Mouse (Mus musculus) telencephalon, adult 2 months (tissue): ENCODE results near the gene Syk.

Experiments
- DNase-seq: peaks from one replicate; pipeline ENCODE4 v3.0.0-alpha.2; 2011; ENCODE audit warnings: low read depth, low spot score

Gene Syk

DNA sequence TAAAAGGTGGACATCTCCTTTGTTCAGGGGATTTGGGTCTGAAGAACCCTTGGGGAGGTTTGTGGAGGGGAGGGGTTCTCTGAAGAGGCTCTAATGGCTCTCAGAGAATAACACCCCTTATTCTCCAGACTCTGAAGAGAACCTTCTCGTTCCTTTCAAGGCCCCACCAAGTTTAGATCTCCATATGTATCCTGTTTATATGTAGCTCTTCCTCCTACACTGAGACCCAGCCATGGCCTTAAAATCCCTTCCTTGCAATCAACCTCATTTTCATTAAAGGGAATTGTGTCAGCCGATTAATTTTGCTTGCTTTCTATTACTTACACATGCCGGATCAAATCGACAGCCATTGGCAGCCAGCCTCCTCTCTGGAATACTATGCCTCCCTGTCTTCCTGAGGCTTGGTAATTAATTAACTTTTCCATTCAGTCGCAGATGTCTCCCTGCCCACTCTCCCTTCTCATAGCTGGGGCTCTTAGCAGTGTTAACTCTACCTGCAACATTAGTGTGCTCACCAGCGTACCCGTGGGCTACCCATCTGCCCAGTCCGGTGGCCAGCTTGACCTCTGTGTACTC is 13.7 kb upstream of the Syk start:
- DNase-seq: no peak

DNA sequence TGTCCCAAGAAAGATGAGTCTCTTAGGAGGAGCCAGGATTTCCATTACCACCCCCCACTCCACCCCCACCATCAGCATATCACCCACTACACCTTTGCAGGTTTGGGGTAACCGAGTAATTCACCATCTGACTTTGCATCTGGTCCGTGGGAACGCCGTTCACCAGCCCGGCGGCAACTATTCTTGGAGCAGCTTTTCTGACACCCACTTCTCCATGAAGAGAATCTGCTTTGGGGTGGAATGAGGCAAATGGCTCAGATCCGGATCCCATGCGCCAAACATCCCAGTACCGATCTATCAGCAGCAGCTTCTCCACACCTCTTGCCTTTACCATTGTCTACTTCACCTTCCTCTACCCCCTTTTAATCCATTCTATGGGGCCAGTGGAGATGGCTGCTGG is 12.7 kb upstream of the Syk start:
- peak; percentile 84 for DNase-seq

DNA sequence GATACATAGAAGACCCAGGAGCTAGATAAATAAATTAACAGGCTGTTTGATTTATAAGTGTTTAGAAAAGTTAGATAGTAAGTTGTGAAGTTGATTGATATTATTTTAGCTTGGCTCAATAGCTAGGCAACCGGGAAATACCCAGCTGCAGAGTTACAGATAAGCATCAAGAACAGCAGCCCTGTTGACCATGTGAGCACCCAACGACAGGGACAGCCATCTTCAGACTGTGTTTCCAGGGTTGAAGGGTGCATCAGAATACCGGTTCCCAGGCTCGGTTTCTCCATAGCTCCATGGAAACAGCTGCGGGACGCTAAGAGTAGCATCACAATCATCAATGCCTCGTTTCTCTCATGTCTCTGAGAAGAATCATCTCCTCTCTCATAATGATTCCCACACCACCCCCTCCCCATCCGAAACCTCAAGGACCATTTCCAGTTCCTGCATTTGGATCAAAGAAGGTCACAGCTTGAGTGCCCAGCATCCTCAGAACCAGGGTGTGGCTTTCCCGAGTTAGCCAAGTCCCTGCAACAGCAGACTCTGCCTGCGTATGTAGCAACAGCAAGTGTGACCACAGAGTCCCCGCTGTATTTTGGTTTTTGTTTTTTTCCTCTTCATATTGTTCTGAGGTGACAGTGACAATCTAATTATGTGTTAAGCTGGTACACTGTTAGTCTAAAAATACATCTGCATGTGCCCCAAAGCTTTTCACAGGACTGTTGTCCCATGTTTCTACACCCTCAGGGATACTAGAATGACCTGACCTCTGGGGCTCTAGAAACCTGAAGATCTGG is 11.2 kb upstream of the Syk start:
- no peak for DNase-seq

DNA sequence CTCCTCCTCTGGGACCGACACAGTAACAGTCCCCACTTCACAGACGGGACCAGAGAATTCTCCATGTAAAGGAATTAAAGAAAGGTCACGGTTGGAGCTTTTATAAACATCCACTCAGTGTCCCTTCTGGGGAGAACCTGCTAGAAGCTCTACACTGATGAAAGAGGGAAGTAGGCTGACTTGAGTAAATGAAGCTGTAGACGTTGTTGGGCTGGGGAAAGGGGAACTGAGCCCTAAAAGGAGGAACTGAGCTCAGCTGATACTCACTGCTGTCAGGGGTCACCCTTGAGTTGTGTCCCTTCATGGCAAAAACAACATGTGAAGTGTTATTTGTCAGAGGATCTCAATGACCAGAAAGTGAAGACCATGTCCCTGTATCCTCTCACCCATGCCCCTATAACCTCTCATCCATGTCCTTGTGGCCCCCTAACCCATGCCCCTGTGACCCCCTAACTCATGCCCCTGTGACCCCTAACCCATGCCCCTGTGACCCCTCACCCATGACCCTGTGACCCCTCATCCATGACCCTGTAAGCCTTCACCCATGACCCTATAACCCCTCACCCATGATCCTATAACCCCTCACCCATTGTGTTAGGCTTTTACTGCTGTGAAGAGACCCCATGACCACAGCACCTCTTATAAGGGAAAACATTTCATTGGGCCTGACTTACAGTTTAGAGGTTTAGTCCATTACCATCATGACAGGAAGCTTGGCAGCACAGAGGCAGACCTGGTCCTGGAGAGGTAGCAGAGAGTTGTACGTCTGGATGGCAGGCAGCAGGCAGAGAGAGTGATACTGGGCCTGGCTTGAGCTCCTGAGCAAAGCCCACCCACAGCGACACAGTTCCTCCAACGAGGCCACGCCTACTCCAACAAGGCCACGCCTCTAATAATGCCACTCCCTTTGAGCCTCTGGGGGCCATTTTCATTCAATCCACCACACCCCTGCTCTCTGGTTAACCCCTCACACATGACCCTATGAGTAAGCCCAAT is 10.2 kb upstream of the Syk start:
- DNase-seq: no peak

DNA sequence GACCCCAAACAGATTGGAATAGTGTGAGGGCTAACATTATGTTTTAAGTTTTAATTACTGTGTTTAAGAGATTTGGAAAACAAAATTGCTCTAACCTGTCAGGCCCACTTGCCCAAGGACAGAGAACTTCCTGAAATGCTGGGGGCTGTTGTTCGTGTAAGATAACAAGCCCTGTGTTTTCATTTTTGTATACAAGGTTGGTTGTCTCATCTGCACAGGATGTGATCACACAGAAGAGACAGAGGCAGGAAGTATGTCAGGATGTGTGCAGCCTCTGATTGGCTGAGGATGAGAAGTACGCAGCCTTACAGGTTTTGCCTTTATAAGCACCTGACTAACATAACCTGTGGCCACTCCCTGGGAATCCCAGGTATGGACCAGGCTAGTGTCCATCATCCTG is 8.7 kb upstream of the Syk start:
- no peak for DNase-seq

DNA sequence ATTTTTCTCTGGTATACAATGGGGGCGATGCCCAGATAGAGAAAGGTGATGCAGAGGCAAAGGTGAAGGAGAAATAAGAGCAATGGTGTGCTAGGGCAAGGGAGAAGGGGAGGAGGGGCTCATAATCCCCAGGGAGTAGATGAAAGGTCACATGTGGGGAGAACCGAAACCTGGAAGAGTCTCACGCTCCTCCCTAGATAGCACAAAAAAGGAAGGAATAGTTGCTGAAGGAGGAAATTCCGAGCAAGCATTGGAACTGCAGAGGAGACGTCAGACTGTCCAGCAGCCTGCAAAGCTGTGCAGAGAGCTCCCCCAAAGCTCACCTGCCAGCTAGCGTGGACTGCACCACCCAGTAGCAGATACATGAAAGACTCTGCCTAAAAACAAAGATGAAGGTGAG is 7.5 kb upstream of the Syk start:
- no peak for DNase-seq

DNA sequence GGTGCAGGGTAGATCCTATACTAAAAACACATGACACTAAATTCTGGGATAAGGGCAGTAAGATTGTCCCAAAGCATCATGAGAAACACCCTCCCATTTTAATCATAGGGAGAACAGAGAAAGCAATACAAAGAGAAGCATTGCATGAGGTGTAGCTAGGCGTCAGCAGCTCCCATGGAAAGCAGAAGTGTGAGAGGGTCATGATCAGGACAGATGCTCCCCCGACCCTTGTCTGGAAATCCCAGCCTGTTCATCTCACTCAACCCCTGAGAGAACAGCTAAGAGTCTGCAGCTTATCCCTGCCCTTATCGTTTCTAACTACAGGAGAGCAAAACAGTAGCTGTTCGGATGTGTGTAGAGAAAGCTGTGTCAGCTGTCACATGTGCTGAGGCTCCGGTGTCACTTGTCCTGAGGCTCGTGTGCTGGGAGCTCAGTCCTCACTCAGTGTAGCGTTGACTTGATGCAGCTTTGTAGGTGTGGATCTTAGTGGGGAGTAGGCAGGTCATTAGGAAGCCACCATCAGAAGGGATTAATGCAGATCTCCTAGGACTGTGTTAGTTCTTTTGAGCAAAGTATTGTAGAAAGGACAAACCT is 6.9 kb upstream of the Syk start:
- no peak for DNase-seq

DNA sequence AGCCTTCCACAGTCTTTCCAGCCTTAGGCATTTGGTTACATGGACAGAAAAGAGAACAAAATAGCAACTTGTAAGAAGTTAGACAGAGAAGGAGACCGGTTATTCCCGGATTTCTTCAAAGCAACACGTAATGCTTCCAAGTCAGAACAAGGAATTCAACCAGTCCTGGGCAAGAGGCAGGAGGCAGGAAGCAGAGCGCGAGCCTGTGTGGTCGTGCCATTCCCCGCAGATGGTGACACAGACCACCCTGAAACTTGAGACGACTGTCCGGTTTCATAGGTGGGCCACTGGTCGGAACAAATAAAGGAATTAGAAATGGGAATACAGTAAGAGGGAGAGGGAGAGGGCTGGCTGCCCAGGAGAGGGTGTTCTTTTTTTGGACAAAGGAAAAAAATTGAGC is 6.1 kb upstream of the Syk start:
- no peak for DNase-seq

DNA sequence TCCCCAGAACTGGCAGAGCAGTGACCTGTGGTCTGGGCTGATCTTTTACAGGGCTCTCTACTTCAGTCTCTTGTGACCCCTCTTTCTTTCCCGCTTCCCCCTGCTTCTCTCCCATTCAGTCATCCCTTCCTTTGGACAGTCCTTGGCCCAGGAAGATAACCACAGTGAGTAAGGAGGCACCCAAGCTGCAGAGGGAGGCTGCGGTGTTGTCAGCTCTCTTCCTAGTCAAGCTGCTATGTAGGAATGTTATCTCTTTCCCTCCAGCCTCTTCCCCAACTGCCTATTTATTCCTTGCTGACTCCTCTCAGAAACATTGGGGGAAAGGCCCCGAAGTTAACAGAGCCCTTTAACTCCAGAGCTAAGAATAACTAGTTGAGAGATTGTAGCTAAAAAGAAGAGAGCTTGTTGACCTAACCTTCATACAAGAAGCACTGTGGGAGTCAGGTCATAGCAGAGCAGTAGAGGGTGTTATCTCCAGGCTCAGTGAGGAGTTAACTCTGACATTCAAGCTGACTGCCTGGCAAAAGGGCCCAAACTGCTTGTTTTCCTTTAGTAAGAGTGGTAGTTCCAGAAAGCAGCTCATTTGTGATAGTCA is 5.5 kb upstream of the Syk start:
- no peak for DNase-seq

DNA sequence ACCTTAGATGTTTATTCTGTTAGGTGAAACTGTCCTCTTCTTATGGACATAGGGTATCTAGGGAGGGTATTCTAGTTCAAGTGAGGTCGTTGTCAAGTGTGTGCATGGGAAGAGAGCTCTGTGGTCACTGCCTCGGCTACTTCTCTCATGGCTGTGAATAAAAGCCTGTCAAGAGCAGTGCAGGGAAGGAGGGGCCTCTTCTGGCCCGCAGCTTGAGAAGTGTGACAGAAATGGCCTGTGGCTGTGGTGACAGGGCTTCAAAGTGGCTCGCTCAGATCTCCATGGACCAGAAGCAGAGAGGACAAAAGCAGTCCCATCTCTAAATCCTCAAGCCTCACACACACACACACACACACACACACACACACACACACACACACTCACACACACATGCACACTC is 5.0 kb upstream of the Syk start:
- DNase-seq: no peak

DNA sequence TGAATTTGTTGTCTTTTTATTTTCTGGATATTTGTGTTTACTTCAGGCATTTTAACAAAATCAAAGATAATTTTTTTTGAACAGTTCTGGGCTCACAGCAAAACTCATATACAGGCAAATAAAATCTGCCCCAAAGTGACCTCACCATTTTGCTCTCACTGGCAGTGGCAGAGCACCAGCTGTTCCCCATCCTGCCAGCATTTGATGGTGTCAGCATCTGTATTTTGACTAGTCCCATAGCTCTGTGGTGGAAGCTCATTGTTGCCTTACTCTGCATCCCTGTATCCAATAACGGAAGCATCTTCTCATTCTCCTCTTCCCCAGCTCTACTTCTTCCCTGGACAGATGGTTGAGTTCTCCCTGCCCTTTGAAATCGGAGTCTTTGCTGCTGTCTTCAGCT is 4.2 kb upstream of the Syk start:
- DNase-seq: no peak

DNA sequence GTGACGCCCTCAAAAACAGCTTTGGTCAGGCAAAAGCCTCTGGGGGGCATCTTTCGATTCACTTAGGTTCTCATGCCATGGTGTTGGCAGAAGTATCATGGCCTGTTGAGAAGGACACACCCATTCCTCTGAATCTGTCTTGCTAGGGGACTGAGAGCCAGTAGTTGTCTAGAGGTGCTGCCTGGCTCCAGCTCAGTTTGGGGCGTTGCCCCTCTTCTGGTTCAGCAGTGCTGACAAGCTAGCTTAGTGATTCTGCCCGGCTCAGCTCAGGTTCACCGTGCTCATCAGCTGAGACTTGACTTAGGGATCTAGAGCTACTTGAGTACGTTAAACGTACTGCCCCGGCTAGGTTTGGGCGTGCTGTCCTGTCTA is 481 bp upstream of the Syk start:
- no peak for DNase-seq

DNA sequence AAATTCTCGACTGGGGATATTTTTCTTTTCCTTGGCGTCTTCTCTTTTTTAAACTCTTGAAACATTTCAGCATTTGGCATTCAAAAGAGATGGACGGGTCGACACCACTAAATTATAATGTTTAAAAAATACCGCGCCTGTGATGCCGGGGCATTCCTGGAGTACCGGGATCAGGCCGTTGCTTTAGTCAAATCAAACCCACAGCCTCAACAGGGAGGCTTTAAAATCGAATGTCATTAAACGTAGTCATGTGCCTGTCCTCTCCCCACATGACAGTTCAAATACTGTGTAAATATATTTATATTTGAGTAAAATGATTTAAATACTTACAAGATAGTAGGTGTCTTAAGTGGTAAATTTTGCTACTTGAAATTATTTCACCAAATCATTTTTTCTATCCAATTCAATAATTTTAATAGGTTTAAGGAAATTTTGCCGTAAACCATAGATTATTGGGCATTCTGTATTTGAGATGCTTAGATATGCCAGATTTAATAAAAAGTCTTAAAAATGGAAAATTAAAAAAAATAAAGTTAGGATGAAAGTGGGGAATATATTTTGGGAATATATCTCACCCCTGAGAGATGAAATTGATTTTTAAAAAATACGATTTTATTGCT is 1.1 kb downstream of the Syk start:
- no peak for DNase-seq

DNA sequence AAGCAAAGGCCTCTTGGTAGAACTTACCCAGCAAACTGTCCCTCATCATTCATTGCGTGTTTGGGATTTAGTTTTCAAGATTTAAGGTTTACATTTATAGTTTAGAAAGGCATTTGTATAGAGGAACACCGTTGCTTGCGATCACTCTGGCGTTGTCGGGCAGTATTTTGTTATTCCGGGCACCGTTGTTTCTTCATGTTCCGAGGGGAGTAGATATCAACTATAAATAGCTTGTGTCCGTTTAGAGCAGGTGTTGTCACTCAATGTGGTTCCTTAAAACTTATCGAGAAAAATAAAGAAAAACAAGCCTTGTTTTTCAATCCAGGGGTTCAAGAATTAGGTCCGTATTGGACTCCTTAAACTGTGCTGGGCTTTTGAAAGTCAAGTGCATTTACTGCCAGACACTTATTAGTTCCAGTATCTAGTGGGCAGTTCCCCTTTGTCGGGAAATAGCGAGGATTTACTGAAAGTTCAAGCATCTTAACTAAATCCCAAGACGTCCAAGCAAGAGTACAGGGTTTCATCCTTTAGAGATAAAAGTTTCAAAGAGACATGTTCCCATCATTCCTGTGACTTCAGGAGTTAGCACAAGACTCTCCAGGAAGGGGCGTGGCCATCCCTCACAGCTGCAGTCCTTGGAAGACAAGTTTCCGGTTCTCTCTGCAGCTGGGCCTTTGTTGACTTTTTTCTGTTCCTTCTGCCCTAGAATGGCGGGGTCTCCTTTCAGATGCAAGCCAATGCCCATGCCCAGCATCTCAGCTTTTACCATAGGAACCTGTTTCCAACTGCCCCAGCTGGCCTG is 1.9 kb downstream of the Syk start:
- DNase-seq: no peak

DNA sequence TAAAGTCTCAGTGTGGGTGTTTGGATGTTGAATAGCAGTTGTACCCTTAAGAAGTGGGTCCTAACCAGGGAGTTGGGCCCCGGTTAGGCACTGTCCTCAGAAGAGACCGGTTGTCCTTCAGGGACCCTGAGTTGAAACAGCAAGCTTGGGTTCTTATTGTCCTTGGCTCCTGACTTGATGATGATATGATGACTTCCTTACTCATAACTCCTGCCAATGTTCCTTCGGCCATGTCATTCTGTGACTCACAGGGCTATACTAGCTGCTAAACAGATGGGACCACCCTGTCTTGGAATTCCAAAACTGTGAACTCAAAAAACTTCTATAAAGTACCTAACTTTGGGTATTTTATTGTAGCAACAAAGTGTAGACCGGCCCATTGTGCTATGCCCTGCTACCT is 4.8 kb downstream of the Syk start:
- no peak for DNase-seq

DNA sequence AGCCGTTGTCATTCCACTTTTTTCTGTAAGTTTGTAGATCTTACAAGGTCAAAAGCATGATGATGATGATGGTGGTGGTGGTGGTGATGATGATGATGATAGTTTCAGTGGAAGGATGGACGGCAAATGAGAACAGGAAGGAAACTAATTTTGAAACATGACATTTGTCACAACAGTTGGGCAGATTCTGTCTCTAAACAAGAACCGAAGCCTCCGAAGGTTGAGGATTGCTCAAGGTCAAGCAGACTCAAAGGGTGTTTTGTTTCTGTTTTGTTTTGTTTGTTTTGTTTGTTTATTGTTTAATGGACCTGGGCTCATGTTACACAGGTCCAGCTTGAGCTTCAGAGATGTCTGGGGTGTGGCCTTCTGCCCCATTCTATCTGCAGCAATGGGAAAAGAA is 6.1 kb downstream of the Syk start:
- no peak for DNase-seq

DNA sequence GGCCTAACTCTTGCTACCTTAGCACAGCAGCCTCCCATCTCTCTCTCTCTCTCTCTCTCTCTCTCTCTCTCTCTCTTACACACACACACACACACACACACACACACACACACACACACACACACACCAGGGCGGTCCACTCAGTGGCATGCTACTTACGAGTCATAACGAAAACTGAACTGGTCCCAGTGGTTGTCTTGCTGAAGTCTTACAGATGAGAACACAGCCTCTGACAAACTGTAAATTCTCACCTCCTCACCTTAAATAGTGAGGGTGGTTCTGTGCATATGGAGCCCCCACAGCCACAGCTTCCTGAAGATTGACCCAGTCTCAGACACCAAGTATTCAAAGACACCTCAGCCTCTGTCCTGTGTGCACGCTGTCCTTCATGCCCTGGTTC is 8.9 kb downstream of the Syk start:
- DNase-seq: no peak

DNA sequence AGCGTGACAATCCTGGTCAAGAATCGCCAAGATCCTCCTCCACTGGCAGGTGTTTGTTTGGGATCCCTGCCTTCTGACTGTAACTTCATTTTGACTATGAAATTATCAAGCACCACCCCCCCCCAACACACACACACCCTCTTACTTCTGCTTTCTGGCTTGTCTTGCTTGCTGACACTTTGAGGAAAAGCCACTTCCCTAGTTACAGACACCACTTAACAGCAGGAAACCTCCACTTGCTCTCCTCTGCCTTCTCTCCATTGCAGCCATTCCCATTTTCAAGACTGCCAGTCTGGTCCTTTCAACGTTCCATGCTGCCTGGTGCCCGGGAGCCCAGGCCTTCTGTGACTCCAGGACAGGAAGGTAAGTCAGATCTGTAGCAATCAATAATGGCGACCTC is 13.7 kb downstream of the Syk start:
- no peak for DNase-seq

DNA sequence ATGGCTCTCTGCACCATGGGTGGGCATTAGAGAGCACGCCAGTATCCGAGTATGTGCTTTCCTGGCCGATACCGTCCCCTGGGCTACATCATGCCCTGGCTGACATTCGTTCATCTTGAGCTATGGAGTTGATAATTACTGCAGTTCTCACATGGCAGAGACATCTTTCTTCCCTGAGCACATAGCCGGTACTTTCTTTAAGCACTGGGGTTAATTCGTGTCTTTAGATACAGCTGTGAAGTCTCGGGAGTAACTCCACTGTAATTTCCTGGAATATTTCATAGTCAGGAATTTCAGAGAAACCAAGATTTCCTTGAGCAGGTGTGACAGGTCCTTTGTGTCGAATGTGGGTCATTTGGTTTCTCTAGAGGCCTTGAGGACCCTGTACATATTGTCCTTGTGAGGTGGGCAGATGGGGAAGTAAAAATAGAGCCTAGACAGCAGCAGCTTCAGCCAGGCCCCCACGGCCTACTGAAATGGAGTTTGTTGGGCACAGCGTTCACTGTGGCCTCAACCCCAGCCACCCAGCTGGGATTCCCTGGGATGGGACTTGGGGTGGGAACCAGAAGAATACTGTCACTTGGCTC is 14.2 kb downstream of the Syk start:
- no peak for DNase-seq

DNA sequence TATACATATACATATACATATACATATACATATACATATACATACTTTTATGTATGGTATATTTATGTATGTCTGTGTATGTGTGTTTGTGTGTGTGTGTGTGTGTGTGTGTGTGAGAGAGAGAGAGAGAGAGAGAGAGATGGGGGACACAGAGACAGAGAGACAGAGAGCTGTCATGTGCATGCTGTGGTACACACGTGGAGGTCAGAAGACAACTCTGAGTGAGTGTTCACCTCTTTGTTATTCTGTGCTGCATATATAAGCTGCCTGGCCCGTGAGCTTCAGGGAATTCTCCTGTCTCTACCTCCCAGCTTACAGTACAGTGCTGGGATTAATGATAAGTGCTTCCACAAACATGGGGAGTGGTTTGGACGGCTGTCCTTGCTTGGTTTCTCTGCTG is 15.3 kb downstream of the Syk start:
- no peak for DNase-seq
